Mouse (Mus musculus) left cerebral cortex, adult 6 months (tissue): Measurements from ENCODE around the gene Chchd5. TPM values are rescaled to one million over a fixed set of nuclear protein-coding genes. Genes with fewer than 3 reads are reported as not detected.

ENCODE experiments used
- long read RNA-seq, 2 experiments: library from polyadenylated mRNA; unstranded; transcript quantifications; one replicate each; pipeline ENCODE4 v2.0.0; 2019 to 2020
- polyA plus RNA-seq: library from polyadenylated mRNA; unstranded; fragments of <200 nt; fragmentation: Nextera tagmentation; gene quantifications from 2 replicates; pipeline ENCODE4 v1.2.3, GENCODE M21; 2021

The Chchd5 gene
- polyA plus RNA-seq, result 22.4 and 25.1 TPM in 2 replicates
- long read RNA-seq, experiment 1, transcript Chchd5-201 (4 exons, 1,325 nt), result major isoform, 14 of 19 reads
- long read RNA-seq, experiment 1, partial matches to known transcripts, result 0 of 19 reads
- long read RNA-seq, experiment 1, other reads (novel, unspliced or antisense), result 2 of 19 reads
- long read RNA-seq, experiment 2, transcript Chchd5-201 (4 exons, 1,325 nt), result major isoform, 21 of 27 reads
- long read RNA-seq, experiment 2, partial matches to known transcripts, result 2 of 27 reads
- long read RNA-seq, experiment 2, other reads (novel, unspliced or antisense), result 2 of 27 reads

GRCm38 (mm10) chr2:129129412-129129929, at the start of gene Chchd5:
TSS of gene Chchd5 (plus strand) at chr2:129129700.

GRCm38 (mm10) chr2:129100784-129101310, 28.7 kb upstream of the Chchd5 start, which contains the start of gene Polr1b:
TSS of gene Polr1b (plus strand) at chr2:129100995.

Other genes with a start within 250 kb of the Chchd5 start
- 9.6 and 10.2 TPM in 2 replicates for gene Zc3h8, start 185.6 kb upstream of the Chchd5 start, polyA plus RNA-seq
- 3.5 and 10.7 TPM in 2 replicates for gene Zc3h6, start 162.3 kb upstream of the Chchd5 start, polyA plus RNA-seq
- gene Gm10762, start 162.0 kb upstream of the Chchd5 start, polyA plus RNA-seq, result 2.1 and 5.6 TPM in 2 replicates
- gene Vinac1, start 81.5 kb upstream of the Chchd5 start, polyA plus RNA-seq, result 0.08 and 0.13 TPM in 2 replicates
- gene Ttl, start 63.8 kb upstream of the Chchd5 start, polyA plus RNA-seq, result 29.5 and 31.2 TPM in 2 replicates
- gene Polr1b, start 28.7 kb upstream of the Chchd5 start, polyA plus RNA-seq, result 3.3 TPM in 2 replicates
- gene Slc20a1, start 69.1 kb downstream of the Chchd5 start, polyA plus RNA-seq, result 18.7 and 24.3 TPM in 2 replicates
- gene Ckap2l, start 167.5 kb downstream of the Chchd5 start, polyA plus RNA-seq, result 0.12 and 0.28 TPM in 2 replicates
- 0.24 and 0.32 TPM in 2 replicates for gene Il1a, start 180.3 kb downstream of the Chchd5 start, polyA plus RNA-seq
- 0.53 and 1.1 TPM in 2 replicates for gene Il1b, start 241.4 kb downstream of the Chchd5 start, polyA plus RNA-seq